Mouse (Mus musculus) midbrain, embryonic 15.5 days (tissue): ENCODE results near the gene Fam136a. TPM values are rescaled to one million over a fixed set of nuclear protein-coding genes. Genes with fewer than 3 reads are reported as not detected.

ENCODE experiments used
- ATAC-seq: fragments of 200-750 bp; cut with Nextera tagmentation; replicated peaks from 2 replicates; pipeline ENCODE4 v1.8.0; 2017; ENCODE audit warnings: moderate TSS enrichment
- H3K27ac ChIP-seq: fragments of 300-500 bp; sonication (generic); 2 replicates; pipeline ENCODE4 v1.5.1; 2015; ENCODE audit warnings: mild to moderate bottlenecking, inconsistent platforms
- H3K27me3 ChIP-seq: fragments of 300-500 bp; sonication (generic); replicated peaks from 2 replicates; pipeline ENCODE4 v1.6.1; 2015; ENCODE audit warnings: inconsistent platforms
- H3K36me3 ChIP-seq: fragments of 300-500 bp; sonication (generic); replicated peaks from 2 replicates; pipeline ENCODE4 v1.6.1; 2015; ENCODE audit warnings: inconsistent platforms
- H3K4me1 ChIP-seq: fragments of 300-500 bp; sonication (generic); 2 replicates; pipeline ENCODE4 v1.6.1; 2015; ENCODE audit warnings: inconsistent platforms
- H3K4me2 ChIP-seq: fragments of 300-500 bp; sonication (generic); 2 replicates; pipeline ENCODE4 v1.6.1; 2015; ENCODE audit warnings: inconsistent platforms, mild to moderate bottlenecking, moderate library complexity
- H3K4me3 ChIP-seq: fragments of 300-500 bp; sonication (generic); 2 replicates; pipeline ENCODE4 v1.5.1; 2015; ENCODE audit warnings: mild to moderate bottlenecking, inconsistent platforms
- H3K9ac ChIP-seq: fragments of 300-500 bp; sonication (generic); 2 replicates; pipeline ENCODE4 v1.6.1; 2015; ENCODE audit warnings: mild to moderate bottlenecking, inconsistent platforms
- H3K9me3 ChIP-seq: fragments of 300-500 bp; sonication (generic); 2 replicates; pipeline ENCODE4 v1.6.1; 2016; ENCODE audit warnings: inconsistent platforms
- WGBS: fragments of 180-500 bp; shearing (Covaris S2); methylation state at CpG from one replicate; pipeline ENCODE4 v1.1.7; 2015; ENCODE audit warnings: mixed read lengths; 5-methylcytosine and 5-hydroxymethylcytosine counted together
- polyA plus RNA-seq: library from polyadenylated mRNA; unstranded; fragments of >200 nt; fragmentation: Nextera tagmentation; extraction: Ambion mirVana; gene quantifications from 2 replicates; pipeline ENCODE4 v1.2.1, GENCODE M21; 2015

Fam136a gene
- polyA plus RNA-seq, 1 experiment from 2014 or later: 118 TPM

- WGBS: 40% methylated on average over 12 of the region's 12 CpGs
- peak overlapping the region; percentile 70 for H3K4me3 ChIP-seq
- H3K36me3 ChIP-seq: 0 out of 2 replicates have a peak, but pooled peaks cover 5% of the 10 kb centered on the region
- H3K4me1 ChIP-seq: peaks cover 25% of the 10 kb centered on the region
- no peak for ATAC-seq
- no peaks in the 10 kb centered on the region for H3K27me3 ChIP-seq
- peak overlapping the region; percentile 100; the same call in 1 of the 2 replicates for H3K27ac ChIP-seq
- H3K9ac ChIP-seq: peak overlapping the region; percentile 99; the same call in 1 of the 2 replicates
- no peaks in the 10 kb centered on the region for H3K9me3 ChIP-seq
- H3K4me2 ChIP-seq: peak overlapping the region; percentile 78
Observed at GRCm38 (mm10) chr6:86402681-86403607, 37.5 kb downstream of the Fam136a start.

GRCm38 (mm10) chr6:86403728-86404099 lies 38.3 kb downstream of the Fam136a start:
- WGBS: under 1% methylated on average over 15 of the region's 15 CpGs
- Histone ChIP-seq H3K27me3 (no peaks in the 10 kb centered on the region), H3K9ac (peak overlapping the region; percentile 99), H3K4me1 (peaks cover 28% of the 10 kb centered on the region), H3K4me3 (peak overlapping the region; percentile 70), H3K27ac (peak overlapping the region; percentile 100), H3K9me3 (no peaks in the 10 kb centered on the region), H3K4me2 (peak overlapping the region; percentile 78), H3K36me3 (0 out of 2 replicates have a peak, but pooled peaks cover 5% of the 10 kb centered on the region)
- ATAC-seq: peak; percentile 79

GRCm38 (mm10) chr6:86404100-86404861 lies 38.8 kb downstream of the Fam136a start, which contains the start of gene Tia1:
TSS of gene Tia1 (plus strand) at chr6:86404219.
- peak; percentile 97 for ATAC-seq
- H3K4me1 ChIP-seq: peaks cover 28% of the 10 kb centered on the region
- peak within 1 kb of the TSS; percentile 78 for H3K4me2 ChIP-seq
- 0 out of 2 replicates have a peak, but pooled peaks cover 5% of the 10 kb centered on the region for H3K36me3 ChIP-seq
- peak within 1 kb of the TSS; percentile 100 for H3K27ac ChIP-seq
- no peaks in the 10 kb centered on the region for H3K27me3 ChIP-seq
- peak within 1 kb of the TSS; percentile 99 for H3K9ac ChIP-seq
- peak within 1 kb of the TSS; percentile 70 for H3K4me3 ChIP-seq
- WGBS: under 1% methylated on average over 62 of the region's 62 CpGs
- H3K9me3 ChIP-seq: no peaks in the 10 kb centered on the region

GRCm38 (mm10) chr6:86404996-86405395 lies 39.5 kb downstream of the Fam136a start:
- Histone ChIP-seq H3K9ac (peak overlapping the region; percentile 99), H3K4me2 (peak overlapping the region; percentile 78), H3K4me1 (peaks cover 34% of the 10 kb centered on the region), H3K36me3 (peaks cover 8% of the 10 kb centered on the region; the same call in 1 of the 2 replicates), H3K27me3 (no peaks in the 10 kb centered on the region), H3K9me3 (no peaks in the 10 kb centered on the region), H3K4me3 (peak overlapping the region; percentile 70), H3K27ac (peak overlapping the region; percentile 100)
- no peak for ATAC-seq
- 0% methylated on average over 11 of the region's 11 CpGs for WGBS

GRCm38 (mm10) chr6:86406306-86406705 lies 40.9 kb downstream of the Fam136a start:
- H3K27ac ChIP-seq: no peak overlapping the region
- no peak for ATAC-seq
- H3K9ac ChIP-seq: no peak overlapping the region; the same call in 1 of the 2 replicates
- peaks cover 8% of the 10 kb centered on the region; the same call in 1 of the 2 replicates for H3K36me3 ChIP-seq
- H3K4me3 ChIP-seq: peak overlapping the region; percentile 70
- no peaks in the 10 kb centered on the region for H3K9me3 ChIP-seq
- peak overlapping the region; percentile 78 for H3K4me2 ChIP-seq
- H3K4me1 ChIP-seq: peaks cover 35% of the 10 kb centered on the region
- no peaks in the 10 kb centered on the region for H3K27me3 ChIP-seq

GRCm38 (mm10) chr6:86418711-86419110 lies 53.3 kb downstream of the Fam136a start:
- no peak for ATAC-seq
- no peak overlapping the region for H3K27ac ChIP-seq
- H3K4me3 ChIP-seq: no peak overlapping the region
- no peaks in the 10 kb centered on the region for H3K4me1 ChIP-seq
- 95% methylated on average over 6 of the region's 6 CpGs for WGBS
- H3K9me3 ChIP-seq: no peaks in the 10 kb centered on the region
- H3K27me3 ChIP-seq: no peaks in the 10 kb centered on the region
- H3K4me2 ChIP-seq: no peak overlapping the region
- H3K9ac ChIP-seq: no peak overlapping the region
- H3K36me3 ChIP-seq: peaks cover 66% of the 10 kb centered on the region

- no peak overlapping the region for H3K4me2 ChIP-seq
- no peaks in the 10 kb centered on the region for H3K9me3 ChIP-seq
- no peak for ATAC-seq
- no peak overlapping the region for H3K4me3 ChIP-seq
- no peaks in the 10 kb centered on the region for H3K4me1 ChIP-seq
- peaks cover 66% of the 10 kb centered on the region for H3K36me3 ChIP-seq
- H3K9ac ChIP-seq: no peak overlapping the region
- H3K27ac ChIP-seq: no peak overlapping the region
- WGBS: 91% methylated on average over 3 of the region's 3 CpGs
- no peaks in the 10 kb centered on the region for H3K27me3 ChIP-seq
Observed at GRCm38 (mm10) chr6:86419239-86419638, 53.8 kb downstream of the Fam136a start.

Other genes starting within 250 kb of the Fam136a start
- 11.2 and 13.2 TPM in 2 replicates for gene Tgfa, start 170.4 kb upstream of the Fam136a start, polyA plus RNA-seq
- 377 and 389 TPM in 2 replicates for gene Snrpg, start 5.7 kb downstream of the Fam136a start, polyA plus RNA-seq
- gene Pcyox1, start 31.5 kb downstream of the Fam136a start, polyA plus RNA-seq: 93.3 and 96.5 TPM in 2 replicates
- 334 and 360 TPM in 2 replicates for gene Tia1, start 38.6 kb downstream of the Fam136a start, polyA plus RNA-seq
- gene Gm44790, start 61.0 kb downstream of the Fam136a start, polyA plus RNA-seq: not detected in 2 replicates
- gene C87436, start 72.7 kb downstream of the Fam136a start, polyA plus RNA-seq: 25.2 and 25.8 TPM in 2 replicates
- gene Pcbp1, start 160.7 kb downstream of the Fam136a start, polyA plus RNA-seq: 339 and 344 TPM in 2 replicates